Mouse (Mus musculus) limb, embryonic 11.5 days (tissue): ENCODE data around the gene Lce1d. TPM values are rescaled to one million over a fixed set of nuclear protein-coding genes. Genes with fewer than 3 reads are reported as not detected.

Experiments
- ATAC-seq: fragments of 200-750 bp; cut with Nextera tagmentation; 2 replicates; pipeline ENCODE4 v1.8.0; 2017; ENCODE audit warnings: low read depth; ENCODE audit not compliant: insufficient number of reproducible peaks, low FRiP score, low TSS enrichment
- DNase-seq: peaks from one replicate; pipeline ENCODE4 v3.0.0-alpha.2; 2015; ENCODE audit warnings: low spot score
- H3K27ac ChIP-seq: fragments of 300-500 bp; sonication (generic); replicated peaks from 2 replicates; pipeline ENCODE4 v1.5.1; 2014; ENCODE audit warnings: low read depth, mild to moderate bottlenecking, low read length
- H3K27me3 ChIP-seq: fragments of 300-500 bp; sonication (generic); 2 replicates; pipeline ENCODE4 v1.6.1; 2014; ENCODE audit warnings: mild to moderate bottlenecking, low read length, mixed read lengths; ENCODE audit not compliant: control insufficient read depth, insufficient read depth
- H3K36me3 ChIP-seq: fragments of 300-500 bp; sonication (generic); 2 replicates; pipeline ENCODE4 v1.6.1; 2014; ENCODE audit warnings: mild to moderate bottlenecking, low read length, moderate library complexity, mixed read lengths; ENCODE audit not compliant: control insufficient read depth, insufficient read depth
- H3K4me1 ChIP-seq: fragments of 300-500 bp; sonication (generic); 2 replicates; pipeline ENCODE4 v1.6.1; 2014; ENCODE audit warnings: low read length, mixed read lengths; ENCODE audit not compliant: control insufficient read depth, insufficient read depth
- H3K4me2 ChIP-seq: fragments of 300-500 bp; sonication (generic); 2 replicates; pipeline ENCODE4 v1.6.1; 2014; ENCODE audit warnings: low read depth, mild to moderate bottlenecking, moderate library complexity; ENCODE audit not compliant: severe bottlenecking
- H3K4me3 ChIP-seq: fragments of 300-500 bp; sonication (generic); 2 replicates; pipeline ENCODE4 v1.5.1; 2014; ENCODE audit warnings: low read depth, low read length
- H3K9ac ChIP-seq: fragments of 300-500 bp; sonication (generic); 2 replicates; pipeline ENCODE4 v1.6.1; 2014; ENCODE audit warnings: mild to moderate bottlenecking, low read length
- H3K9me3 ChIP-seq: fragments of 300-500 bp; sonication (generic); 2 replicates; pipeline ENCODE4 v1.6.1; 2016; ENCODE audit warnings: low read length; ENCODE audit not compliant: control insufficient read depth
- WGBS: fragments of 180-500 bp; shearing (Covaris S2); extraction: QIAGEN DNeasy Blood & Tissue Kit; methylation state at CpG from one replicate; pipeline ENCODE4 v1.1.7; 2014; 5-methylcytosine and 5-hydroxymethylcytosine counted together
- polyA plus RNA-seq: library from polyadenylated mRNA; unstranded; fragments of >200 nt; fragmentation: Nextera tagmentation; extraction: Ambion mirVana; gene quantifications from 2 replicates; pipeline ENCODE4 v1.2.1, GENCODE M21; 2014

Gene Lce1d
- polyA plus RNA-seq, 1 experiment from 2014 or later, result not detected

DNA sequence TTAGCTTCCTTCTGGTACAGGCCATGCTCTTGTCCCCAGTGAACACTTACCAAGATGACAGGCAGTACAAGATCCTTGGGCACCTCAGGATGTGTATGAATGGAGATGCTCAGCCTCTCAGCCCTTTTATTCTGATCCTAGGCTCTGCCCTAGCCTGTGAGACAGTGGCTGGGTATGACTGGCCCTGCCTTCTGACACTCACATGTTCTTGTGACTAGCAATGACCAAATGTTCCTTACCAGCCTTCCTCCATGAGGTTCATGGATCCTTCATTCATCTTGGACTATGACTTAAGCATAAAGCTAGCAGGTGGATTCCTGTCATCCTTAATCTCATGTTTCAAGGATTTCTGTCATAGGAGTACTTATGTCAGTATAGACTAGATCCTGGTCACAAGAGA lies 16.8 kb downstream of the Lce1d start, which contains the start of gene Lce1a2:
Gene Lce1a2 (minus strand): TSS at position 101 of the 400 bp plus-strand sequence.
- H3K4me3 ChIP-seq, result no peak within 1 kb of the TSS
- no peak within 1 kb of the TSS for H3K9ac ChIP-seq
- no peaks in the 10 kb centered on the region for H3K36me3 ChIP-seq
- ATAC-seq, result no peak
- no peaks in the 10 kb centered on the region for H3K4me1 ChIP-seq
- no peak within 1 kb of the TSS for H3K27ac ChIP-seq
- no peaks in the 10 kb centered on the region for H3K9me3 ChIP-seq
- no peaks in the 10 kb centered on the region for H3K27me3 ChIP-seq
- no peak within 1 kb of the TSS for H3K4me2 ChIP-seq
- no peak for DNase-seq

DNA sequence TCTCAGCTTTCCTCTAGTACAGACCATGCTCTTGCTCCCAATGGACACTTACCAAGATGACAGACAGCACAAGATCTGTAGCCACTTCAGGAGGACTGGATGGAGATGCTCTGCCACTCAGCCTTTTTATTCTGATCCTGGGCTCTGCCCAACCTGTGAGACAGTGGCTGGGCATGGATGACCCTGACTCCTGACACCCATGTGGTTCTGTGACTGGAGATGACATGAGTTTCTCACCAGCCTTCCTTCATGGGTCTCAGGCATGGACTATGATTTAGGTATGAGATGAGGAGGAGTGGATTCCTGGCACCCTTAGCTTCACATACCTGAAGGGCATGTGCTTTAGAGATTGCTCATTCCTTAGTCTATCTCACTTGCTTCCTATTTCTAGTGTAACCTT lies 30.2 kb downstream of the Lce1d start, which contains the start of gene Lce1b:
Gene Lce1b (minus strand): TSS at position 101 of the 400 bp plus-strand sequence.
- Histone ChIP-seq H3K36me3 (no peaks in the 10 kb centered on the region), H3K27ac (no peak within 1 kb of the TSS), H3K9me3 (no peaks in the 10 kb centered on the region), H3K9ac (no peak within 1 kb of the TSS), H3K4me2 (no peak within 1 kb of the TSS), H3K4me3 (no peak within 1 kb of the TSS), H3K4me1 (no peaks in the 10 kb centered on the region), H3K27me3 (no peaks in the 10 kb centered on the region)
- ATAC-seq (no peak), DNase-seq (no peak)

GRCm38 (mm10) chr3:92648207-92648606 lies 38.8 kb downstream of the Lce1d start, which contains the start of gene Lce1a1:
Lce1a1 (minus strand) TSS chr3:92648307.
- Histone ChIP-seq H3K9ac (no peak within 1 kb of the TSS), H3K27ac (no peak within 1 kb of the TSS), H3K36me3 (no peaks in the 10 kb centered on the region), H3K4me3 (no peak within 1 kb of the TSS), H3K9me3 (no peaks in the 10 kb centered on the region), H3K4me1 (no peaks in the 10 kb centered on the region), H3K27me3 (no peaks in the 10 kb centered on the region), H3K4me2 (no peak within 1 kb of the TSS)
- no peak for ATAC-seq
- DNase-seq, result no peak
- WGBS, result 90% methylated on average over 1 of the region's 1 CpGs

- ATAC-seq (no peak), DNase-seq (no peak)
- Histone ChIP-seq H3K27ac (no peak overlapping the region), H3K36me3 (no peaks in the 10 kb centered on the region), H3K4me3 (no peak overlapping the region), H3K9me3 (no peaks in the 10 kb centered on the region), H3K4me1 (no peaks in the 10 kb centered on the region), H3K4me2 (no peak overlapping the region), H3K9ac (no peak overlapping the region), H3K27me3 (no peaks in the 10 kb centered on the region)
- 88% methylated on average over 15 of the region's 15 CpGs for WGBS
Measured at GRCm38 (mm10) chr3:92639854-92640253, 47.2 kb downstream of the Lce1d start.

GRCm38 (mm10) chr3:92638653-92638991 lies 48.4 kb downstream of the Lce1d start:
- H3K36me3 ChIP-seq, result no peaks in the 10 kb centered on the region
- ATAC-seq (no peak), DNase-seq (no peak)
- 88% methylated on average over 3 of the region's 3 CpGs for WGBS
- H3K4me1 ChIP-seq, result no peaks in the 10 kb centered on the region
- H3K4me2 ChIP-seq, result no peak overlapping the region
- H3K27me3 ChIP-seq, result no peaks in the 10 kb centered on the region
- no peak overlapping the region for H3K9ac ChIP-seq
- no peaks in the 10 kb centered on the region for H3K9me3 ChIP-seq
- H3K27ac ChIP-seq, result no peak overlapping the region
- no peak overlapping the region for H3K4me3 ChIP-seq

DNA sequence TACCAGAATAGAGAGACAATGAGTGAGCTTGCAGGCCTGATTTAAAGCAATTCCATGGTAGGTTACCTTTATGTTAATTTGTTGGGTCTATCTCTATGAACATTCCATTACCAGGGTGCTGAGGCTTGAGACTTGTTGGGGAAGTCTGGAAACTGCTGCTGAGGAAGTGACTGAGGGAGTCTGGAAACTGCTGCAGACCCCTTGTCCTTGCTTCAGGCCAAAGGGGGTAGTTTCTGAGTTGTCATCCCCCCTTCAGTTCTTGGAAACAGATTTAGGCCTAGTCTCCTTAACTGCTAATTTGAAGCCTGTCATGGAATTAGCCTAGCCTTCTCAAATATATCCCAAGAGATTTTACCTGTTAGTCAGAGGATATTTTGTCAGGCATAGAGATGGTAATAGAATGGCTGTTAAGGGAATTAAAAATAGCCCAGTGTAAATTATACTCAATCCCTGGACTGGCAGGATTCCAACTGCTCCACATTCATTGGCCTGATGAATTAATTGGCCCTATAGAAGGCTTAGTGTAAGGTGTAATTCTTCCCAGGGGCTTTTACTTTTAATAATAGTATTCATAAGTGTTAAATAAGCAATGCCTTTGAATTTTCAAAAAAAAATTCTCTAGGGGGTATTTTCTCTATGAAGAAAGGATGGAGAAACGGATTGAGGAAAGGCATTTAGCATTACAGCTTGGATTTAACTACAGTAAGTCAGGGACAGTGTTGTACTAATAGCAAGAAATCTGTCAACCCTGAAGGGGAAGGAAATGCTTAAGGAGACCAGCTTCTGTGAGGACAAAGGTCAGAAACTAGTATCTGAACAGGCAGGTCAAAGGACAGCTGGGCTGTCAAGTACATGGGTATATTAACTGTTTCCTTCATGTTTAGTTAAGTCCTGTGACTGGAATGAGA lies 49.0 kb downstream of the Lce1d start:
- no peaks in the 10 kb centered on the region for H3K27me3 ChIP-seq
- no peak for ATAC-seq
- no peak overlapping the region for H3K4me3 ChIP-seq
- 60% methylated on average over 1 of the region's 1 CpGs for WGBS
- no peak overlapping the region for H3K27ac ChIP-seq
- no peaks in the 10 kb centered on the region for H3K4me1 ChIP-seq
- no peaks in the 10 kb centered on the region for H3K9me3 ChIP-seq
- H3K9ac ChIP-seq, result no peak overlapping the region
- DNase-seq, result no peak
- H3K36me3 ChIP-seq, result no peaks in the 10 kb centered on the region
- no peak overlapping the region for H3K4me2 ChIP-seq

Other genes starting within 250 kb of the Lce1d start
- not detected in 2 replicates for gene Sprr1b, start 248.4 kb downstream of the Lce1d start, polyA plus RNA-seq
- gene Sprr3, start 228.5 kb downstream of the Lce1d start, polyA plus RNA-seq, result not detected in 2 replicates
- not detected in 2 replicates for gene Sprr1a, start 201.3 kb downstream of the Lce1d start, polyA plus RNA-seq
- gene Sprr4, start 186.7 kb downstream of the Lce1d start, polyA plus RNA-seq, result not detected in 2 replicates
- not detected in 2 replicates for gene 2310046K23Rik, start 152.7 kb downstream of the Lce1d start, polyA plus RNA-seq
- gene Ivl, start 113.5 kb downstream of the Lce1d start, polyA plus RNA-seq, result not detected in 2 replicates
- not detected in 2 replicates for gene Smcp, start 98.2 kb downstream of the Lce1d start, polyA plus RNA-seq
- gene 2210017I01Rik, start 79.7 kb downstream of the Lce1d start, polyA plus RNA-seq, result not detected in 2 replicates
- gene Lce6a, start 65.5 kb downstream of the Lce1d start, polyA plus RNA-seq, result not detected in 2 replicates
- gene Lce1a1, start 38.9 kb downstream of the Lce1d start, polyA plus RNA-seq, result not detected in 2 replicates
- gene Lce1b, start 30.3 kb downstream of the Lce1d start, polyA plus RNA-seq, result not detected in 2 replicates
- not detected in 2 replicates for gene Lce1a2, start 16.9 kb downstream of the Lce1d start, polyA plus RNA-seq
- gene Lce1c, start 8.0 kb downstream of the Lce1d start, polyA plus RNA-seq, result not detected in 2 replicates
- not detected in 2 replicates for gene Lce1e, start 21.9 kb upstream of the Lce1d start, polyA plus RNA-seq
- not detected in 2 replicates for gene Lce1f, start 33.1 kb upstream of the Lce1d start, polyA plus RNA-seq
- not detected in 2 replicates for gene Gm38119, start 51.9 kb upstream of the Lce1d start, polyA plus RNA-seq
- gene Lce1g, start 65.1 kb upstream of the Lce1d start, polyA plus RNA-seq, result not detected in 2 replicates
- not detected in 2 replicates for gene Lce1h, start 77.9 kb upstream of the Lce1d start, polyA plus RNA-seq
- gene Lce1i, start 91.7 kb upstream of the Lce1d start, polyA plus RNA-seq, result not detected in 2 replicates
- gene Lce1j, start 103.3 kb upstream of the Lce1d start, polyA plus RNA-seq, result not detected in 2 replicates
- gene Lce1k, start 120.7 kb upstream of the Lce1d start, polyA plus RNA-seq, result not detected in 2 replicates
- not detected in 2 replicates for gene Kprp, start 140.0 kb upstream of the Lce1d start, polyA plus RNA-seq
- not detected in 2 replicates for gene Lce1l, start 164.1 kb upstream of the Lce1d start, polyA plus RNA-seq
- gene 2310050C09Rik, start 183.0 kb upstream of the Lce1d start, polyA plus RNA-seq, result not detected in 2 replicates
- gene Lce3a, start 239.0 kb upstream of the Lce1d start, polyA plus RNA-seq, result not detected in 2 replicates
- gene Lce3b, start 245.8 kb upstream of the Lce1d start, polyA plus RNA-seq, result not detected in 2 replicates